In genomic region chr11:120852083-120852935, GRCm38 (mm10) we compare ENCODE assay signal across 9 mouse cellular contexts. TPM values are rescaled to one million over a fixed set of nuclear protein-coding genes. Genes with fewer than 3 reads are reported as not detected.
DNase-seq lines count a peak whose midpoint lies in the region; ATAC-seq and TF ChIP-seq lines count a peak whose summit lies in the region.
"Had no signal": no experiment of that assay in that cellular context is flagged by ENCODE, and none has a peak within 500 bp of the region (broad histone marks: within the 10 kb centered on the region; RNA-seq: fewer than 3 reads in every experiment).

No protein-coding gene starts in this region.

- 40% methylated on average over 11 of the region's 11 CpGs for WGBS in lung, embryonic 15.5 days
- 67% methylated on average over 11 of the region's 11 CpGs for WGBS in forebrain, embryonic 15.5 days
- WGBS in neural tube, embryonic 15.5 days, result 71% methylated on average over 11 of the region's 11 CpGs

- no peaks in the 10 kb centered on the region for H3K27me3 ChIP-seq in ES-Bruce4 (ENCODE audit: control insufficient read depth, insufficient read depth, low read length, poor library complexity, severe bottlenecking)
- no peaks in the 10 kb centered on the region for H3K27me3 ChIP-seq in lung, embryonic 15.5 days
- no peaks in the 10 kb centered on the region for H3K27me3 ChIP-seq in forebrain, embryonic 15.5 days
- H3K27me3 ChIP-seq in neural tube, embryonic 15.5 days (replicated peaks), result no peaks in the 10 kb centered on the region
- H3K27me3 ChIP-seq: limb, embryonic 15.5 days had no signal

- no peak for ATAC-seq in lung, embryonic 15.5 days (ENCODE audit: borderline replicate concordance, extremely low read depth, low FRiP score, low TSS enrichment)
- ATAC-seq in megakaryocyte-erythroid progenitor cell, adult 5-6 weeks (replicated peaks; ENCODE audit: low FRiP score, low TSS enrichment, poor library complexity, severe bottlenecking), result no peak
- no peak for ATAC-seq in forebrain, embryonic 15.5 days (replicated peaks)
- ATAC-seq in neural tube, embryonic 15.5 days (ENCODE audit: low FRiP score), result no peak
- ATAC-seq: forebrain, embryonic 16.5 days had no signal

- H3K9me3 ChIP-seq in ES-Bruce4 (replicated peaks; ENCODE audit: control insufficient read depth, insufficient read depth, low read length, poor library complexity, severe bottlenecking), result no peaks in the 10 kb centered on the region
- H3K9me3 ChIP-seq in lung, embryonic 15.5 days, result no peaks in the 10 kb centered on the region
- no peaks in the 10 kb centered on the region for H3K9me3 ChIP-seq in forebrain, embryonic 15.5 days
- no peaks in the 10 kb centered on the region for H3K9me3 ChIP-seq in neural tube, embryonic 15.5 days (replicated peaks)
- H3K9me3 ChIP-seq: limb, embryonic 15.5 days had no signal

- no peaks in the 10 kb centered on the region for H3K36me3 ChIP-seq in ES-Bruce4 (ENCODE audit: control insufficient read depth, insufficient read depth, low read length, poor library complexity, severe bottlenecking)
- H3K36me3 ChIP-seq in lung, embryonic 15.5 days, result no peaks in the 10 kb centered on the region
- H3K36me3 ChIP-seq in forebrain, embryonic 15.5 days, result no peaks in the 10 kb centered on the region
- peaks cover 8% of the 10 kb centered on the region; the same call in 1 of the 2 replicates for H3K36me3 ChIP-seq in neural tube, embryonic 15.5 days

- peak overlapping the region; percentile 94 for H3K27ac ChIP-seq in ES-Bruce4 (ENCODE audit: insufficient read depth, low read length)
- H3K27ac ChIP-seq in lung, embryonic 15.5 days, result peak overlapping the region; percentile 88
- H3K27ac ChIP-seq in forebrain, embryonic 15.5 days (replicated peaks), result no peak overlapping the region
- H3K27ac ChIP-seq in neural tube, embryonic 15.5 days (replicated peaks), result no peak overlapping the region
- H3K27ac ChIP-seq: limb, embryonic 15.5 days had no signal

- peak; percentile 64 for DNase-seq in A20 (ENCODE audit: low read depth, low spot score)
- peak; percentile 34 to 43 for DNase-seq in heart, postnatal 36 days

- H3K9ac ChIP-seq in ES-Bruce4 (ENCODE audit: low read depth, poor library complexity, severe bottlenecking), result peak overlapping the region; percentile 2; the same call in 1 of the 2 replicates
- H3K9ac ChIP-seq in lung, embryonic 15.5 days, result no peak overlapping the region
- H3K9ac ChIP-seq in forebrain, embryonic 15.5 days (replicated peaks), result no peak overlapping the region
- no peak overlapping the region for H3K9ac ChIP-seq in neural tube, embryonic 15.5 days (replicated peaks)
- H3K9ac ChIP-seq: limb, embryonic 15.5 days had no signal

- intact Hi-C loops in heart, postnatal 36 days (cut with DNase I), result no loop called here

- TF ChIP-seq CTCF in ES-Bruce4 (IDR thresholded peaks at IDR 0.05; ENCODE audit: low read depth, low read length), result no peak

- H3K4me1 ChIP-seq in ES-Bruce4 (ENCODE audit: control insufficient read depth, insufficient read depth, low read length), result peaks cover 16% of the 10 kb centered on the region
- peaks cover 31% of the 10 kb centered on the region for H3K4me1 ChIP-seq in lung, embryonic 15.5 days
- no peaks in the 10 kb centered on the region for H3K4me1 ChIP-seq in forebrain, embryonic 15.5 days
- H3K4me1 ChIP-seq in neural tube, embryonic 15.5 days, result no peaks in the 10 kb centered on the region

- no peak overlapping the region for H3K4me2 ChIP-seq in lung, embryonic 15.5 days
- H3K4me2 ChIP-seq in forebrain, embryonic 15.5 days (replicated peaks), result no peak overlapping the region
- no peak overlapping the region for H3K4me2 ChIP-seq in neural tube, embryonic 15.5 days
- H3K4me2 ChIP-seq: limb, embryonic 15.5 days had no signal

- no peak for TF ChIP-seq EP300 in ES-Bruce4 (IDR thresholded peaks at IDR 0.05; ENCODE audit: insufficient read depth, low read depth, low read length)

- TF ChIP-seq POLR2A in ES-Bruce4 (IDR thresholded peaks at IDR 0.05; ENCODE audit: insufficient read depth, low read length), result no peak

- peak overlapping the region; percentile 27 for H3K4me3 ChIP-seq in ES-Bruce4 (ENCODE audit: low read depth, low read length)
- H3K4me3 ChIP-seq in lung, embryonic 15.5 days, result no peak overlapping the region
- H3K4me3 ChIP-seq in forebrain, embryonic 15.5 days, result no peak overlapping the region
- H3K4me3 ChIP-seq in neural tube, embryonic 15.5 days (replicated peaks), result no peak overlapping the region
- H3K4me3 ChIP-seq: limb, embryonic 15.5 days had no signal

RNA-seq across cellular contexts. Expression of gene Fasn, which starts 28.0 kb away (rescaled TPM):
- polyA plus RNA-seq in ES-Bruce4 (2011; ENCODE audit: insufficient read depth, insufficient read length, low read depth, missing spikeins), result 114 and 127 TPM in 2 replicates
- total RNA-seq in heart, postnatal 36 days (2021), result 10 to 100 TPM; 17.3 to 65.9 TPM
- polyA plus RNA-seq in lung, embryonic 15.5 days (2015; fragmentation: Nextera tagmentation; extraction: Ambion mirVana), result 49.0 and 53.2 TPM in 2 replicates
- total RNA-seq in megakaryocyte-erythroid progenitor cell, adult 5-6 weeks (2014; fragmentation: Nextera tagmentation), result 92.0 and 92.3 TPM in 2 replicates
- total RNA-seq in megakaryocyte-erythroid progenitor cell, adult 5-6 weeks (2017), result 27.2 and 34.0 TPM in 2 replicates
- polyA plus RNA-seq in forebrain, embryonic 15.5 days (2015; fragmentation: Nextera tagmentation; extraction: Ambion mirVana), result 78.3 and 80.6 TPM in 2 replicates
- polyA plus RNA-seq in neural tube, embryonic 15.5 days (2015; fragmentation: Nextera tagmentation; extraction: Ambion mirVana), result 67.9 and 71.0 TPM in 2 replicates

RNA-seq across cellular contexts. Expression of gene Dus1l, which starts 56.1 kb away (rescaled TPM):
- 56.7 and 66.9 TPM in 2 replicates for polyA plus RNA-seq in ES-Bruce4 (2011; ENCODE audit: insufficient read depth, insufficient read length, low read depth, missing spikeins)
- total RNA-seq in heart, postnatal 36 days (2021), result 10 to 100 TPM; 25.0 to 29.0 TPM
- polyA plus RNA-seq in lung, embryonic 15.5 days (2015; fragmentation: Nextera tagmentation; extraction: Ambion mirVana), result 84.3 and 90.4 TPM in 2 replicates
- total RNA-seq in megakaryocyte-erythroid progenitor cell, adult 5-6 weeks (2014; fragmentation: Nextera tagmentation), result 150 TPM in 2 replicates
- total RNA-seq in megakaryocyte-erythroid progenitor cell, adult 5-6 weeks (2017), result 68.4 and 87.6 TPM in 2 replicates
- polyA plus RNA-seq in forebrain, embryonic 15.5 days (2015; fragmentation: Nextera tagmentation; extraction: Ambion mirVana), result 50.0 and 50.1 TPM in 2 replicates
- polyA plus RNA-seq in neural tube, embryonic 15.5 days (2015; fragmentation: Nextera tagmentation; extraction: Ambion mirVana), result 45.4 and 52.4 TPM in 2 replicates

Comparison
In these comparisons a context has a peak if more than half of its experiments do, and no peak if none do; other contexts are left out.
1. H3K27ac ChIP-seq: peak in ES-Bruce4 (single experiment) and lung, embryonic 15.5 days (single experiment); none in forebrain, embryonic 15.5 days (single experiment) and neural tube, embryonic 15.5 days (single experiment).